Mouse (Mus musculus) testis, adult 2 months (tissue): Measurements from ENCODE around the gene Arl13b.

Experiments
- CTCF ChIP-seq: fragments of 200-500 bp; IDR thresholded peaks from 2 replicates; pipeline ENCODE4 v1.5.1; 2012; ENCODE audit warnings: low read depth, mild to moderate bottlenecking, inconsistent platforms, low read length, moderate library complexity; ENCODE audit not compliant: control insufficient read depth, insufficient read depth, insufficient replicate concordance
- POLR2A ChIP-seq: fragments of 200-500 bp; IDR thresholded peaks from 2 replicates; pipeline ENCODE4 v1.6.1; 2012; ENCODE audit warnings: low read depth, mild to moderate bottlenecking, inconsistent platforms, low read length, moderate library complexity; ENCODE audit not compliant: control insufficient read depth

- no peak for TF ChIP-seq CTCF
- TF ChIP-seq POLR2A, result no peak
Measured at GRCm38 (mm10) chr16:62834016-62834735, 12.7 kb downstream of the Arl13b start.
